Mouse (Mus musculus) G1E (cell line): ENCODE results near the gene Synj1.

Experiments used
- CTCF ChIP-seq: IDR thresholded peaks from 2 replicates; pipeline ENCODE4 v1.5.1; 2012; ENCODE audit warnings: low read depth, low read length, inconsistent platforms, mixed read lengths
- GATA1 ChIP-seq: IDR thresholded peaks from 2 replicates; pipeline ENCODE4 v1.6.1; 2012; ENCODE audit warnings: borderline replicate concordance, low read length, inconsistent platforms, mixed read lengths
- POLR2AphosphoS5 ChIP-seq: IDR thresholded peaks from 2 replicates; pipeline ENCODE4 v1.6.1; 2012; ENCODE audit warnings: low read depth, low read length, inconsistent platforms; ENCODE audit not compliant: insufficient replicate concordance
- TAL1 ChIP-seq: conservative IDR thresholded peaks from 2 replicates; pipeline ENCODE4 v1.6.1; 2012; ENCODE audit warnings: low read depth, low read length, inconsistent platforms, mixed read lengths

DNA sequence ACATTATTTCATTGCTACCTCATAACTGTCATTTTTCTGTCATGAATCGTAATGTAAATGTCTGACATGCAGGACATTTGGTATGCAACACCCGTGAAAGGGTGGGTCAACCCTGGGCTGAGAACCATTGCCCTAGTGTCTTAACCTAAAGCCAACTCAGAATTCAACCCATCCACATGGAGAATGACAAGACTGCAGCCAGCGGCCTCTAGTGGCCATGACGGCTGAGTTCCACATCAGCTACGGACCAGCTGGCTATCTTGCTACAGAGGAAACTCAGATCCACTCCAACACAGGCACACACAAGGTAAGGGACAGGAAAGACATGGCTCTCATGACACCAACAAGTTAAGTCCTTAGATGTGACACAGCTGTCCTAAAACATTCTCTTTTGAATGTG is 85.6 kb downstream of the Synj1 start:
- TF ChIP-seq CTCF (no peak), GATA1 (no peak), POLR2AphosphoS5 (no peak), TAL1 (no peak)
